Mouse (Mus musculus) forebrain, embryonic 15.5 days (tissue): ENCODE measurements around the gene Pf4. TPM values are rescaled to one million over a fixed set of nuclear protein-coding genes. Genes with fewer than 3 reads are reported as not detected.
"Not testable (repeated sequence)": the region's sequence is repeated elsewhere in the genome, so short reads cannot be mapped to it uniquely, and the experiment has no call there.

Experiments
- ATAC-seq: fragments of 200-750 bp; cut with Nextera tagmentation; replicated peaks from 2 replicates; pipeline ENCODE4 v1.8.0; 2017; ENCODE audit warnings: mild to moderate bottlenecking, moderate TSS enrichment, moderate library complexity
- H3K27ac ChIP-seq: fragments of 300-500 bp; sonication (generic); replicated peaks from 2 replicates; pipeline ENCODE4 v1.5.1; 2015; ENCODE audit warnings: mild to moderate bottlenecking, inconsistent platforms
- H3K27me3 ChIP-seq: fragments of 300-500 bp; sonication (generic); 2 replicates; pipeline ENCODE4 v1.6.1; 2015; ENCODE audit warnings: inconsistent platforms
- H3K36me3 ChIP-seq: fragments of 300-500 bp; sonication (generic); 2 replicates; pipeline ENCODE4 v1.6.1; 2015; ENCODE audit warnings: mild to moderate bottlenecking, inconsistent platforms
- H3K4me1 ChIP-seq: fragments of 300-500 bp; sonication (generic); 2 replicates; pipeline ENCODE4 v1.6.1; 2015; ENCODE audit warnings: inconsistent platforms
- H3K4me2 ChIP-seq: fragments of 300-500 bp; sonication (generic); replicated peaks from 2 replicates; pipeline ENCODE4 v1.6.1; 2015; ENCODE audit warnings: mild to moderate bottlenecking, inconsistent platforms
- H3K4me3 ChIP-seq: fragments of 300-500 bp; sonication (generic); 2 replicates; pipeline ENCODE4 v1.5.1; 2015; ENCODE audit warnings: mild to moderate bottlenecking, inconsistent platforms
- H3K9ac ChIP-seq: fragments of 300-500 bp; sonication (generic); replicated peaks from 2 replicates; pipeline ENCODE4 v1.6.1; 2015; ENCODE audit warnings: mild to moderate bottlenecking, inconsistent platforms
- H3K9me3 ChIP-seq: fragments of 300-500 bp; sonication (generic); 2 replicates; pipeline ENCODE4 v1.6.1; 2016; ENCODE audit warnings: inconsistent platforms
- WGBS: fragments of 180-500 bp; shearing (Covaris S2); methylation state at CpG from one replicate; pipeline ENCODE4 v1.1.7; 2015; ENCODE audit warnings: mixed read lengths; 5-methylcytosine and 5-hydroxymethylcytosine counted together
- microRNA-seq: library from miRNA; unstranded; fragments of <30 nt; microRNA quantifications from one replicate; pipeline ENCODE4, GENCODE M21; 2016
- polyA plus RNA-seq: library from polyadenylated mRNA; unstranded; fragments of >200 nt; fragmentation: Nextera tagmentation; extraction: Ambion mirVana; gene quantifications from 2 replicates; pipeline ENCODE4 v1.2.1, GENCODE M21; 2015

The Pf4 gene
- polyA plus RNA-seq, 1 experiment from 2014 or later, result 28.0 TPM

GRCm38 (mm10) chr5:90790074-90790502 is 17.9 kb downstream of the Pf4 start:
- no peak overlapping the region for H3K4me2 ChIP-seq
- H3K27me3 ChIP-seq, result no peaks in the 10 kb centered on the region
- H3K4me1 ChIP-seq, result 0 out of 2 replicates have a peak, but pooled peaks cover 3% of the 10 kb centered on the region
- H3K9me3 ChIP-seq, result no peaks in the 10 kb centered on the region
- no peak for ATAC-seq
- WGBS, result 88% methylated on average over 8 of the region's 8 CpGs
- H3K9ac ChIP-seq, result no peak overlapping the region
- no peak overlapping the region for H3K4me3 ChIP-seq
- H3K27ac ChIP-seq, result no peak overlapping the region
- no peaks in the 10 kb centered on the region for H3K36me3 ChIP-seq

DNA sequence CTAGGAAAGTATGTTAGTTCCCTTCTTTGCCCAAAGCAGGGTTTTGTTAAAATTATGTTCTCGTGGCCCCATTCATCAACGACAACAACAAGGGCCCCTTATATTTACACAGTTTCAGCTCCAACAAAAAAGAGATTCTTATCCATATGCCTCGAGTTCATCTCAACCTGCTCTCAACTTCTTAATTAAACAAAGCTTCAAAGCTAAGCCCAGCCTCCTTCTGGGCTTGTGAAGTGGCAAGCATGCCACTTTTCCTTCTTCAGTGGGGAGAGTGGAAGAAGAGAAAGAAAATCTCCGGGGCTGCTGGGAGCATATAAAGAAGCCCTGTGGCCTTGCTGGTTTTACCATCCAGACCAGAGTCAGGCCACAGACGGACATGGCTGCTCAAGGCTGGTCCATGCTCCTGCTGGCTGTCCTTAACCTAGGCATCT is 22.0 kb downstream of the Pf4 start, which contains the start of gene Cxcl15:
Gene Cxcl15, plus strand, starts transcription at position 340 of the 431 bp plus-strand sequence.
- Histone ChIP-seq H3K9me3 (no peaks in the 10 kb centered on the region), H3K4me2 (no peak within 1 kb of the TSS), H3K27me3 (no peaks in the 10 kb centered on the region), H3K9ac (no peak within 1 kb of the TSS), H3K4me3 (no peak within 1 kb of the TSS), H3K27ac (no peak within 1 kb of the TSS), H3K36me3 (no peaks in the 10 kb centered on the region), H3K4me1 (no peaks in the 10 kb centered on the region)
- ATAC-seq, result no peak
- 57% methylated on average over 5 of the region's 5 CpGs for WGBS

GRCm38 (mm10) chr5:90795392-90795791 is 23.2 kb downstream of the Pf4 start:
- not testable (repeated sequence) for H3K9me3 ChIP-seq, H3K36me3 ChIP-seq, H3K27ac ChIP-seq, H3K4me1 ChIP-seq, H3K9ac ChIP-seq, H3K27me3 ChIP-seq, ATAC-seq, H3K4me3 ChIP-seq, H3K4me2 ChIP-seq
- 87% methylated on average over 2 of the region's 2 CpGs for WGBS

- H3K9me3 ChIP-seq, result no peaks in the 10 kb centered on the region
- no peak overlapping the region for H3K4me2 ChIP-seq
- H3K9ac ChIP-seq, result no peak overlapping the region
- no peaks in the 10 kb centered on the region for H3K4me1 ChIP-seq
- H3K4me3 ChIP-seq, result no peak overlapping the region
- ATAC-seq, result no peak
- H3K36me3 ChIP-seq, result no peaks in the 10 kb centered on the region
- no peak overlapping the region for H3K27ac ChIP-seq
- H3K27me3 ChIP-seq, result no peaks in the 10 kb centered on the region
Observed at GRCm38 (mm10) chr5:90804574-90804973, 32.3 kb downstream of the Pf4 start.

DNA sequence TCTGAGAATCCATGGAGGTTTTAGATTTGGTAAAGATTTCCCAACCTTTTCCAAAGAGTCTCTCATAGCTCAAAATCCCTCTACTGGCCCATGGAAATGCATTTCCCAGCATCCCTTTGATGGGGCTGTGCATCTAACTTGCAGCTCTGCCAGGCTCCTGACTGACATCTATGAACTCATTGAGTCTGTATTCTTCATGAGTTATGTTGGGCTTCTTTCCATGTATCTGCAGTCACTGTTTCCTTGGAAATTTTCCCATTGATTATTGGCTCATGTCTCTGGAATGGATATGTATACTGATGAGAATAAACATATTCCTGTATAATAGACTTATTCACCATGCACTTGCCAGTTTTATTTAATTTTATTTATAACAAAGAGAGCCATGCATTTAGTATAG is 33.8 kb downstream of the Pf4 start:
- Histone ChIP-seq H3K27ac (no peak overlapping the region), H3K9me3 (no peaks in the 10 kb centered on the region), H3K36me3 (no peaks in the 10 kb centered on the region), H3K4me2 (no peak overlapping the region), H3K4me3 (no peak overlapping the region), H3K9ac (no peak overlapping the region), H3K4me1 (no peaks in the 10 kb centered on the region), H3K27me3 (no peaks in the 10 kb centered on the region)
- ATAC-seq, result no peak

DNA sequence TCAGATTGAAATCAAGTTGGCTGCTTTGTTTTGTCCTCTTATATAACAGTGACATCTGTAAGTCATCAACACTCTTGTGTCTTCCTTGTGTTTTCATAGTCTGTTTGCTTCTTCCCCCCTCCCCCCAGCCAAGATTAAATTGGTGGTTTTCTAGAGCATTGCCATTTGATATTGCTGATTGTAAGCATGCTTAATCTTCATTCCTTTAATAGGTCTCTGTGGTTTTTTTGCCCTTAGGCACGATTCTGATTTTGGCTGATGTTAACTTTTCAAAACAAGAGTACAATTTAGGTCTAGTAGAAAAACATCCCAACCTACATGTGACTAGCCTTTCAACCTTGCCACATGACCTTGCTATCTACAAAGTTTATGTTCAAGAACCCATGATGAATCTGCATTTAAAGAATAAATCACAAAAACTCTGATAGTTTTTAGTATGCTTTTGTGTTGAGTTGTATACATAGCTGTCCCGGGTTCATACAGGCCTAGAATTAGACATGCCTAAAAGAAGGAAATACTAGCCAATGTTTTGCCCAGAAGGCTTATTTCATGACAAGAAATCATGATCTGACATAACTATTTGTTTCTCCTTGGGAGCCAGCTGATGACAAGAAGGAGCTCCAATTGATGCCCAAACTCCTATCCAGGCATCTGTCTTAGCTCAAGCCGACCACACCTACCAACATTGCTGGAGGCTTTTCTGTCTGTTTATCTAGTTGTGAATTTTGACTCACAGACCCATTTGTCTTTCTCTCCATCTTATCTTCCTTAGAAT is 35.1 kb downstream of the Pf4 start:
- Histone ChIP-seq H3K27ac (no peak overlapping the region), H3K9ac (no peak overlapping the region), H3K4me1 (no peaks in the 10 kb centered on the region), H3K9me3 (no peaks in the 10 kb centered on the region), H3K27me3 (no peaks in the 10 kb centered on the region), H3K4me3 (no peak overlapping the region), H3K36me3 (no peaks in the 10 kb centered on the region), H3K4me2 (no peak overlapping the region)
- ATAC-seq, result no peak
- 80% methylated on average over 3 of the region's 3 CpGs for WGBS

DNA sequence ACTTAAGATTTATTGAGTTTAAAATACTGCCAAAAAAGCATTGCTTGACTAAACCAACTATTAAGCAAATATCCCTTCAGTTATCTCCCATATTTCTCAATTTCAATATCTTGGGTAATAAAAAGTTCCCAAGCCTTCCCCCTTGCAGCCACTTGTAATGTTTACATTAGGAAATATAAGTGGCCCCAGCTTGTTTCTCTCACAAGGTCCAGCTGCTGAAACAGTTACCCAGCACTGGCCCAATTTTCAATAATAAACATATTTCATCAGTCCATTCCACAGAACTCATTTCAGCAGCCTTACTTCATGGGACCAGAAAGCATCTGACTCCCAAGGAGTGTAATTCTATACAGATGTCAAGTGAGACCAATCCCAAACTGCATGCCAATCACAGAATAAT is 47.5 kb downstream of the Pf4 start:
- Histone ChIP-seq H3K4me2 (no peak overlapping the region), H3K36me3 (no peaks in the 10 kb centered on the region), H3K9ac (no peak overlapping the region), H3K4me1 (no peaks in the 10 kb centered on the region), H3K27me3 (no peaks in the 10 kb centered on the region), H3K27ac (no peak overlapping the region), H3K9me3 (no peaks in the 10 kb centered on the region), H3K4me3 (no peak overlapping the region)
- ATAC-seq, result no peak

Small RNAs within 50 kb of the gene (microRNA-seq; reads per million reads assigned to microRNA genes)
- not detected for gene Gm24322

Other genes starting within 250 kb of the Pf4 start
- gene 5830473C10Rik, start 211.3 kb upstream of the Pf4 start, polyA plus RNA-seq, result 0.10 TPM in 1 of 2 replicates, not detected in the other
- 0.14 and 0.43 TPM in 2 replicates for gene Rassf6, start 131.8 kb upstream of the Pf4 start, polyA plus RNA-seq
- gene Cxcl5, start 13.1 kb upstream of the Pf4 start, polyA plus RNA-seq, result 0.10 TPM in 1 of 2 replicates, not detected in the other
- 0.52 and 1.0 TPM in 2 replicates for gene Ppbp, start 3.9 kb upstream of the Pf4 start, polyA plus RNA-seq
- gene Cxcl3, start 13.7 kb downstream of the Pf4 start, polyA plus RNA-seq, result not detected in 2 replicates
- not detected in 2 replicates for gene Cxcl15, start 22.1 kb downstream of the Pf4 start, polyA plus RNA-seq
- 0.24 TPM in 1 of 2 replicates, not detected in the other for gene Cxcl1, start 118.8 kb downstream of the Pf4 start, polyA plus RNA-seq
- gene Cxcl2, start 131.4 kb downstream of the Pf4 start, polyA plus RNA-seq, result not detected in 2 replicates
- 69.0 and 70.5 TPM in 2 replicates for gene Mthfd2l, start 158.7 kb downstream of the Pf4 start, polyA plus RNA-seq